Mouse (Mus musculus) gastrocnemius, adult 18-20 months (tissue): Measurements from ENCODE around the gene Kank2. TPM values are rescaled to one million over a fixed set of nuclear protein-coding genes. Genes with fewer than 3 reads are reported as not detected.
A peak's percentile ranks its signal among the peaks of the same experiment; 100 is the strongest.

Experiments
- DNase-seq: peaks from one replicate; pipeline ENCODE4 v3.0.0; 2021; ENCODE audit warnings: low spot score
- total RNA-seq, 2 experiments: library from RNA; stranded (reverse); gene quantifications; 2 replicates each; pipeline ENCODE4 v1.2.3; 2021

The Kank2 gene
- total RNA-seq, 2 experiments from 2014 or later: 12.6 to 14.3 TPM

- DNase-seq: peak; percentile 43
Observed at GRCm38 (mm10) chr9:21752252-21752792, 46.2 kb downstream of the Kank2 start.

- peak; percentile 69 for DNase-seq
Observed at GRCm38 (mm10) chr9:21751347-21751746, 47.2 kb downstream of the Kank2 start.

GRCm38 (mm10) chr9:21750370-21750769, 48.2 kb downstream of the Kank2 start:
- DNase-seq: no peak

DNA sequence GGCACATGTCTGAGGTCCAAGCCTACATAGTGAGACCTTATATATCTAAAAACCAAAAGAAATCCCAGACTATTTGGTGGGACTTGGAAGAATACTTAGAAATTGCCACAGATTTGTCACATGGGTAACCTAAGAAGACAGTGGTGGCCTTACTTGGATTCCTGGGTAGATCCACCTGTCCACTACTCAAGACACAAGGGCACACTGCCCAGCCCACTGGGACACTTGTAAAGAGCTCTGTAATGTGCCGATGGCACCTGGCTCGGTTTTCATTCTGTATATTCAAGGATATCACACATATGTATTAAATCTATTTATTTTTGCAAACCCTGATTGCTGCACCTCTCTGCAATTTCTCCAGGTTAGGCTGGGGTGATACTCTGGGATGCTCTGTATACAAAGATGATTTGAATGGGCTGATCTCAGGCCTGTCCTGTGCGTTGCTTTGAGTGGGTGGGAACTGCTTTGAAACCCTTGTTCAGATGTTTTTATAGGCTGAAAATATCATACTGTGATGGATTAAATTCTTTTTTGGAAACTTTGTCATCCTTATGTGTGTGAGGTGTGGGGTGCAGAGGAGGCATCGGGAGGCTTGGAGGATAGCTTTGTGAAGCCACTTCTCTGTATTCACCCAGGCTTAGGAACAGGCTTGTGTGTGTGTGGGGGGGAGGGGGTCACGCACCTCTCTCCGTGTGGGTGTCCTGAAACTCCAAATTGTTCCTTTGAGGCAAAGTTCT, 49.0 kb downstream of the Kank2 start:
- DNase-seq: no peak

- no peak for DNase-seq
Observed at GRCm38 (mm10) chr9:21748491-21748890, 50.1 kb downstream of the Kank2 start.

DNA sequence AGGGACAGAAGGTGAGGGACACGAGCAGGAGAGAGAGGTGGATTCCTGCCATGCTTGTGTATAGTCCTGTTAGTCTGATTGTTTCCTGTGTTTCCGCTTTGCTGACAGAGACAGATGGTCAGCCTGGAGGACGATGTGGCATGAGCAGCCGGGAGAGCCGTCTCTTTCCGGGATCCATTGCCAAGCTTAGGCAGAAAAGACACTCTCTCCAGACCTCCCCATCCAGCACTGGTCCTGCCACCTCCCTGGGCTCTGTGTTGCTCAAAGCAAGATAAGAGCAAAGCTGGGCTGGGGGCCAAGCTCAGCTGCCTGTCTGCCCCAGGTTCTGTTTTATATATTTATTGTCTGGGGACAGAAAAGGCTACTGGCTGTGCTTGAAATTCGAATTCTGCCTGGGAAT, 50.5 kb downstream of the Kank2 start:
- DNase-seq: no peak

GRCm38 (mm10) chr9:21747238-21747774, 51.2 kb downstream of the Kank2 start:
- DNase-seq: no peak

DNA sequence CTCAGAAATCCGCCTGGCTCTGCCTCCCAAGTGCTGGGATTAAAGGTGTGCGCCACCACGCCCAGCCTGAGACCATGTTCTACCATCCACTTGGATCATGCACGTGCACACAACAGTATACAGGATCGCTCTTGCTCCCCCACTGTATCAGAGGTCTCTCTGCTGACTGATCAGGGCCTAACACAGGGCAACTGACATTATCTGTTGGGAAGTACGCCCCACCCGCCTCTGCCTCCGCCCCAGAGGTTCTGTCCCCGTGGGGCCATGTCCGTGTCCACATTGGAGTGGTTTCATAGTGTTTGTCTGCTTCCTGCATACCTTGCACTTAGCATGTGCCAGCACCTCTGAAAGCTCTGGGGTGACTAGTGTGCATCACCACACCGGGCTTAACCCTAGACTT, 57.0 kb downstream of the Kank2 start:
- no peak for DNase-seq

GRCm38 (mm10) chr9:21740427-21740826, 58.1 kb downstream of the Kank2 start:
- DNase-seq: no peak

- no peak for DNase-seq
Observed at GRCm38 (mm10) chr9:21738776-21739175, 59.8 kb downstream of the Kank2 start.

GRCm38 (mm10) chr9:21737188-21737587, 61.4 kb downstream of the Kank2 start:
- no peak for DNase-seq

DNA sequence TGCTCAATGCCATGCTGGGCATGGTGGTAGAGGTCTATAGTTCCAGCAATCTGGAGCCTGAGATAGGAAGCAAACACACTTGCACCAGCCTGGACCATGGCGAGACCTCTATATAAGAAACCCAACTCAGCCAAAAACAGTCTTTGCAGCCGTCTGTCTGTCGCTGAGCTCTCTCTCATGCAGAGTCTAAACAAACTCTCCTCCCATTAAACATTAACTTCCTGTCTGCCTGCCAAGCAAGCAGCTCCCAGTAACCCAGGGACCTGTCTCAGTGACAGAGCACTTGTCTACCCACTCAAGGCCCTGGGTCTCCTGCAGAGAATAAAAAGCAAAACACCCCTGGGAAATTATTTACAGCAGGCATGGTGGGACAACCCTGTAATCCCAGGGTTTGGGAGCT, 62.0 kb downstream of the Kank2 start:
- DNase-seq: no peak

GRCm38 (mm10) chr9:21735126-21735525, 63.4 kb downstream of the Kank2 start:
- no peak for DNase-seq

GRCm38 (mm10) chr9:21733989-21734388, 64.6 kb downstream of the Kank2 start:
- DNase-seq: no peak

DNA sequence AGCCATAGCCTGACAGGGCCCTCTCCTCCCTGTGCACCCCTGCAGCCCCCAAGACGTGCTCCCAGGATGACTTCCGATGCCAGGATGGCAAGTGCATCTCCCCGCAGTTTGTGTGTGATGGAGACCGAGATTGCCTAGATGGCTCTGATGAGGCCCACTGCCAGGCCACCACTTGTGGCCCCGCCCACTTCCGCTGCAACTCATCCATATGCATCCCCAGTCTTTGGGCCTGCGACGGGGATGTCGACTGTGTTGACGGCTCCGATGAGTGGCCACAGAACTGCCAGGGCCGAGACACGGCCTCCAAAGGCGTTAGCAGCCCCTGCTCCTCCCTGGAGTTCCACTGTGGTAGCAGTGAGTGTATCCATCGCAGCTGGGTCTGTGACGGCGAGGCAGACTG, 65.1 kb downstream of the Kank2 start:
- DNase-seq: no peak

DNA sequence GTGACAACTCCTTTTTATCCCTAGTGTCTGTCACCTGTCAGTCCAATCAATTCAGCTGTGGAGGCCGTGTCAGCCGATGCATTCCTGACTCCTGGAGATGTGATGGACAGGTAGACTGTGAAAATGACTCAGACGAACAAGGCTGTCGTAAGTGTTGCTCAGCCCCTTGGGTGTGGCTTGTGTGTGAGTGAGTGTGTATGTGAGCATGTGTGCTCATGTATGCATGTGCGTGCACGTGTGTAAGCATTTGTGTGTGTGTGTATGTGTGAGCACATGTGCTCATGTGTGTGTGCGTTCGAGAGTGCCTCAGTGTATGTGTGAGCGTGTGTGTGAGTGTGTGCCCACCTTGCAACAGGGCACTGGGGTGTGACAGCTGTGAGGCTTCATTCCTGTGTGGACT, 66.3 kb downstream of the Kank2 start:
- no peak for DNase-seq

DNA sequence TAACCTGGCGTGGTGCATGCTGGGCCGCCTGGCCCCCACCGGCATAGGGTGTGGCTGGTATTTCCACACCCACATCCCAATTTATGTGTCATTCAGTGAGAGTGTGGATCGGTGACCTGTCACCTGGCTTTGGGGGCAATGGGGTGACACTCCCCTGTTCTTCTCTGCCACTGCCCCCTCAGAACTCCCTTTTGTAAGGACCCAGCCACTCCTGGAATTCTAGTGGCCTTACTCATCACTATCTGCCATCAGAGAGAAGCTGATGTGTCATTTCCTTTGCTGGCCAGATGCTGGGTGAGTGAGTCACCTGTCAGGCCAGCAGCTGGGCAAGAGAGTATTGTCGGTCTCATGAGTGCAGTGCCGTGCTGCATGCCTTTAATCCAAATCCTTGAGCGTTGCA, 69.3 kb downstream of the Kank2 start:
- no peak for DNase-seq

DNA sequence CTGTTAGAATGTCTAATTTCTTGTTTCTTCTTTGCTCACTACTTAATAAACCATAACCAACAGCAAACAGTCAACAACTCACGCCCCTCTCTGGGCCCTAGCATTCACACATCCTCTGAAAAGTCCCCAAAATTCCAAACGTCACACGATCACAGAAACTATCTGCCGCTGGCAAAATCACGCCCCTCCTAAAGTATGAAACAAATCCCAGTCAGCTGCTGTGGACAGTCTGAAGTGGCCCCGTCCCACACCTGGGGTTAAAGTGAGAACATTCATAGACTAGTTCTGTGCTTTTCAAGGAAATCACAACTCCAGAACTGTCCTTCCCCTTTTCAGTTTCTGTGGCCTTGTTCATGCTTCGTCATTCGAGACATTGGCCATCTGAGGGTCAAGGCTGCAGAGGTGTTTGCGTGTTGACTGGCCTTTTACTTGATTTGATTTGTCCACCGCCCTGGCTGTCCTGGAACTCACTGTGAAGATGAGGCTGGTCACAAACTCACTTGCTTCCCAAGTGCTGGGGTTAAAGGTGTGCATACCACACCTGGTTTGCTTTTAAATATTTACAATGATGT, 70.2 kb downstream of the Kank2 start:
- DNase-seq: no peak

DNA sequence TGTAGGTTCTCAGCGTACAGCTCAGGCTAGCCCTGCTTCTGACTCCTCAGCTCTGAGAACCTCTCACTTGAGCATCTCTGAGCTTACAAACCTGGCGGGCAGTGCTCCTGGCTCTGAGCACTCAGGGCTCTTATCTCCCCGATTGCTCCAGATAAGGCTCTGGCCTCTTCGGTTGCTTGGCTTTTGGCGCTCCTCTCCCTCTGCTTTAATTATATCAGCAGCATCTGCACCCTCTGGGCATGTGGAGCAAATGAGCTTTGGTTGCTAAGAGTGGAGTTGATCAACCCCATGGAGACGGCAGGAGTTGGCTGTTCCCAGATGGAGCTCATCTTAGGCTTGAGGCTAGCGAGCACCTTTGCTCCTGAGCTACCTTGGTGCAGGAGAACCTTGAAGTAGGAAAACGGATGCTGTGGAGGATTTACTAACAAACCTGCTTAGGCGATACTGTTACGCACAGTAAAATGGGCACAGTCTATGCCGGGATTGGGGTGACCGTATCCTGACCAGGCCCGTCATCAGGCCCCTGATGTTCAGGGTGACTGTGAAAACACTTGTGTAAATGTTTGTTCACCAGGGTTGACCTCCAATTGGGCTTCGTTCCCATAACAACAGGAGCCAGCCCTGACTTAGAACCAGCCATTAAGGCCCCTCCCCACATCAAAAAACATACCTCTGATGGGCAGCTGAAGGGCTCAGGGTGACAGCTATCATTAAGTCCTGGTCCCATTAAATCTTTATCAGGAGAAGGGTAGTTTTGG, 72.1 kb downstream of the Kank2 start:
- DNase-seq: no peak

DNA sequence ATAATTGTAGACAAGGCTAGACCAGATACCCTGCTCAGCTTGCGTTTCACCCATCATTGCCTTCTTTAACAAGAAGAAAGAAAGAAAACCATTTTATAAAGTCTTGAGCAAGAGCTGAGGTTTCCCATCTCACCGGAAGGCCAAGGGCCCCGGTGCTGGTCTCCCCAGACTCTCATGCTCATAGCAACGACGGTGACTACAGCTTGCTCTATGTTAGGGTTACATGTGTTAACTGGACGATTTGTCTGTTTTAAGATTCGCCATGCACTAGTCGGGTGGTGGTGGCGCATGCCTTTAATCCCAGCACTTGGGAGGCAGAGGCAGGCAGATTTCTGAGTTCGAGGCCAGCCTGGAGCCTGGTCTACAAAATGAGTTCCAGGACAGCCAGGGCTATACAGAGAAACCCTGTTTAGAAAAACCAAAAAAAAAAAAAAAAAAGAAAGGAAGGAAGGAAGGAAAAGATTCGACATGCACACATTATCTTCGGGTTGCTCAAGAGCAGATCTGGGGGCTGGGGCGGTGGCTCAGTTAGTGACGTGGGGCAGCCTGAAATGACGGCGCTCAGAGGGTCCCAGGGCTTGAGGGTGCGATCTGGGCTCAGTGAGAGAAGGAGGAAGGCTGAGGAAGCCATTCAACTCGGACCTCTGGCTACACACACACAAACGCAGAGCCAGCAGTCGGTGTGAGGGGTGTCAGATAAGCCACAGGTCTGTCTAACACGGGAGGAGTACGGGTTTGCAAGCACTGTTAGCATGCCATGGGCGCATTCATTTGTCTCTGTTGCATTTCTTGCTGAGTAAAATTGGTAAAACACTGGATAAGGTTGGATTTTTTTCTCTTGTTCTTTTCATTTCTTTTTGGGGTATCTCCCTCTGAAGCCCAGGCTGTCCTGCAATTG, 73.1 kb downstream of the Kank2 start:
- no peak for DNase-seq

GRCm38 (mm10) chr9:21724147-21724536, 74.4 kb downstream of the Kank2 start:
- peak; percentile 92 for DNase-seq
